Mouse (Mus musculus): ENCODE measurements around the gene Plekha7.

GRCm38 (mm10) chr7:116132078-116132477 lies 176.1 kb downstream of the Plekha7 start:
- TF ChIP-seq POLR2A (IDR thresholded peaks at IDR 0.05; ENCODE audit: insufficient read depth, low read depth, low read length) (no peak), CTCF (IDR thresholded peaks at IDR 0.05; ENCODE audit: insufficient read depth, low read depth, low read length) (peak; percentile 78)

Data from olfactory bulb, adult 2 months (tissue).